Mouse (Mus musculus) testis, adult 2 months (tissue): ENCODE results near the gene Pdss1. TPM values are rescaled to one million over a fixed set of nuclear protein-coding genes. Genes with fewer than 3 reads are reported as not detected.
"Not testable (repeated sequence)": the region's sequence is repeated elsewhere in the genome, so short reads cannot be mapped to it uniquely, and the experiment has no call there.

Experiments
- H3K27ac ChIP-seq: fragments of 200-500 bp; 2 replicates; pipeline ENCODE4 v1.5.1; 2012; ENCODE audit warnings: low read depth, low read length; ENCODE audit not compliant: control insufficient read depth, insufficient read depth
- H3K27me3 ChIP-seq: fragments of 200-500 bp; 2 replicates; pipeline ENCODE4 v1.6.1; 2012; ENCODE audit warnings: mild to moderate bottlenecking, low read length, moderate library complexity; ENCODE audit not compliant: control insufficient read depth, insufficient read depth
- H3K36me3 ChIP-seq: fragments of 200-500 bp; 2 replicates; pipeline ENCODE4 v1.6.1; 2012; ENCODE audit warnings: mild to moderate bottlenecking, low read length; ENCODE audit not compliant: control insufficient read depth, insufficient read depth
- H3K4me1 ChIP-seq: fragments of 200-500 bp; 2 replicates; pipeline ENCODE4 v1.6.1; 2012; ENCODE audit warnings: low read length; ENCODE audit not compliant: control insufficient read depth, insufficient read depth
- H3K4me3 ChIP-seq: fragments of 200-500 bp; 2 replicates; pipeline ENCODE4 v1.5.1; 2012; ENCODE audit warnings: low read depth, mild to moderate bottlenecking, low read length, moderate library complexity, mixed read lengths; ENCODE audit not compliant: control insufficient read depth
- CTCF ChIP-seq: fragments of 200-500 bp; IDR thresholded peaks from 2 replicates; pipeline ENCODE4 v1.5.1; 2012; ENCODE audit warnings: low read depth, mild to moderate bottlenecking, inconsistent platforms, low read length, moderate library complexity; ENCODE audit not compliant: control insufficient read depth, insufficient read depth, insufficient replicate concordance
- POLR2A ChIP-seq: fragments of 200-500 bp; IDR thresholded peaks from 2 replicates; pipeline ENCODE4 v1.6.1; 2012; ENCODE audit warnings: low read depth, mild to moderate bottlenecking, inconsistent platforms, low read length, moderate library complexity; ENCODE audit not compliant: control insufficient read depth
- polyA plus RNA-seq: library from polyadenylated mRNA; depleted of rRNA; stranded (reverse); fragments of >200 nt; gene quantifications from 2 replicates; pipeline ENCODE4 v1.2.3, GENCODE M21; 2012

The Pdss1 gene
- polyA plus RNA-seq, 1 experiment: 3.4 TPM

- Histone ChIP-seq H3K4me3 (no peak overlapping the region), H3K4me1 (no peaks in the 10 kb centered on the region), H3K27ac (no peak overlapping the region), H3K27me3 (no peaks in the 10 kb centered on the region), H3K36me3 (no peaks in the 10 kb centered on the region; the same call in 1 of the 2 replicates)
- TF ChIP-seq CTCF (no peak), POLR2A (no peak)
These were observed 23.3 kb downstream of the Pdss1 start for GRCm38 (mm10) chr2:22918651-22919050.

- H3K36me3 ChIP-seq, H3K27me3 ChIP-seq, H3K4me3 ChIP-seq, H3K27ac ChIP-seq, H3K4me1 ChIP-seq: not testable (repeated sequence)
These were observed 30.6 kb downstream of the Pdss1 start for GRCm38 (mm10) chr2:22925911-22926310.

GRCm38 (mm10) chr2:22928259-22928658 is 32.9 kb downstream of the Pdss1 start:
- Histone ChIP-seq H3K4me3 (no peak overlapping the region), H3K36me3 (no peaks in the 10 kb centered on the region), H3K4me1 (no peaks in the 10 kb centered on the region), H3K27me3 (no peaks in the 10 kb centered on the region), H3K27ac (no peak overlapping the region)
- TF ChIP-seq POLR2A (no peak), CTCF (no peak)

GRCm38 (mm10) chr2:22933556-22933955 is 38.2 kb downstream of the Pdss1 start:
- H3K27ac ChIP-seq: no peak overlapping the region
- no peak overlapping the region for H3K4me3 ChIP-seq
- TF ChIP-seq CTCF (no peak), POLR2A (no peak)
- H3K27me3 ChIP-seq: no peaks in the 10 kb centered on the region
- no peaks in the 10 kb centered on the region for H3K36me3 ChIP-seq
- H3K4me1 ChIP-seq: no peaks in the 10 kb centered on the region

GRCm38 (mm10) chr2:22949956-22950355 is 54.6 kb downstream of the Pdss1 start:
- Histone ChIP-seq H3K36me3 (no peaks in the 10 kb centered on the region), H3K4me3 (no peak overlapping the region), H3K27ac (no peak overlapping the region), H3K27me3 (no peaks in the 10 kb centered on the region), H3K4me1 (no peaks in the 10 kb centered on the region)
- TF ChIP-seq CTCF (no peak), POLR2A (no peak)

- Histone ChIP-seq H3K36me3 (no peaks in the 10 kb centered on the region), H3K27ac (no peak overlapping the region), H3K4me3 (no peak overlapping the region), H3K27me3 (no peaks in the 10 kb centered on the region), H3K4me1 (no peaks in the 10 kb centered on the region)
- TF ChIP-seq POLR2A: no peak
- TF ChIP-seq CTCF: no peak
These were observed 59.0 kb downstream of the Pdss1 start for GRCm38 (mm10) chr2:22954278-22954677.

GRCm38 (mm10) chr2:22955914-22956313 is 60.6 kb downstream of the Pdss1 start:
- no peaks in the 10 kb centered on the region for H3K4me1 ChIP-seq
- H3K4me3 ChIP-seq: no peak overlapping the region
- H3K27me3 ChIP-seq: no peaks in the 10 kb centered on the region
- TF ChIP-seq POLR2A (no peak), CTCF (no peak)
- H3K27ac ChIP-seq: no peak overlapping the region
- no peaks in the 10 kb centered on the region for H3K36me3 ChIP-seq

- Histone ChIP-seq H3K27me3 (no peaks in the 10 kb centered on the region), H3K36me3 (no peaks in the 10 kb centered on the region), H3K4me3 (no peak overlapping the region), H3K4me1 (no peaks in the 10 kb centered on the region), H3K27ac (no peak overlapping the region)
- TF ChIP-seq CTCF (no peak), POLR2A (no peak)
These were observed 62.1 kb downstream of the Pdss1 start for GRCm38 (mm10) chr2:22957415-22957814.
